Mouse (Mus musculus) heart, adult 8-10 months (tissue): Measurements from ENCODE around the gene Tmem104. TPM values are rescaled to one million over a fixed set of nuclear protein-coding genes. Genes with fewer than 3 reads are reported as not detected.

Experiments
- DNase-seq: peaks from one replicate; pipeline ENCODE4 v3.0.0; 2022; ENCODE audit warnings: low spot score
- total RNA-seq, 4 experiments: library from RNA; stranded (reverse); gene quantifications; 2 replicates each; pipeline ENCODE4 v1.2.4; 2022

Tmem104 gene
- total RNA-seq, 4 experiments from 2014 or later, result 8.7 to 10.9 (median 9.1) TPM

DNA sequence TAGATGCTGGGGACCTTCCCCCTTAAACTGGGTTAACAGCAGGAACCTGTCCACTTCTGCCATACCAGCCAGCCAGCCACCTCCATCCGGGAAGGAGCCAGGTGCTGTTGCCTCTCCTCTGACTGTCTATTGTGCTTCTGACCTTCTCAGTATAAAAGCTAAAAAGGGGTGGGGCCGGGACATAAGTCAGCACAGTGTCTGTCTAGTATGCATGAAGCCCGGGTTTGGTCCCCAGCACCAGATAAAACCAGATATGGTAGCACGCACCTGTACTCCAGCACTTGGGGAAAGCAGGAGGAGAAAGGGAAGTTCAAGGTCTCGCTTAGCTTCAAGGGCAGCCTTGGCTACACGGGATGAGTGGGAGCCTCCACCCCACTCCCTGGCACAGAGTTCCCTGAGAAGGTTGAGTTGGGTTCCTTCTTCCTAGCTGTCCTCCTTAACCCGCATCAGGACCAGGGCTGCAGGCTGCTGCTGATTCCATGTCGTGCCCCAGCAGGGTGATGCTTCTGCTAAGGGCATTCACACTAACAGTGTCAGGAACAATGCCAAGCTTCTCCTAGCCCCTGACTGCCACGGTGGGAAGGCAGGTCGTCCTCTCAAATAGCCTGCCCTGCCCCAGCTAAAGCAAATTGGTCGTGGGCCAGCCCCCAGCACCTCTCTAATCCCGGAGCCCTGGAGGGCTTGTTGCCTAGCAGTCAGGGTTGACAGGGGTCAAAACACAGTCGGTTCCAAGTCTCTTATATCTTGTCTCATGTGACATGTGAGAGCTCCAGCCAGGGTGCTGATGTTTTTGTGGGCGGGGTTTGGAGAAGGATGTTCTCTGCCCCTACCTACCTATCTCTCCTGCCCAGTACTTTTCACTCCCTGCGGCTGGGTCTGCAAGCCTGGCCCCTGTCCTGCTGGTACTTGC, 42.0 kb downstream of the Tmem104 start:
- peak; percentile 29 for DNase-seq

DNA sequence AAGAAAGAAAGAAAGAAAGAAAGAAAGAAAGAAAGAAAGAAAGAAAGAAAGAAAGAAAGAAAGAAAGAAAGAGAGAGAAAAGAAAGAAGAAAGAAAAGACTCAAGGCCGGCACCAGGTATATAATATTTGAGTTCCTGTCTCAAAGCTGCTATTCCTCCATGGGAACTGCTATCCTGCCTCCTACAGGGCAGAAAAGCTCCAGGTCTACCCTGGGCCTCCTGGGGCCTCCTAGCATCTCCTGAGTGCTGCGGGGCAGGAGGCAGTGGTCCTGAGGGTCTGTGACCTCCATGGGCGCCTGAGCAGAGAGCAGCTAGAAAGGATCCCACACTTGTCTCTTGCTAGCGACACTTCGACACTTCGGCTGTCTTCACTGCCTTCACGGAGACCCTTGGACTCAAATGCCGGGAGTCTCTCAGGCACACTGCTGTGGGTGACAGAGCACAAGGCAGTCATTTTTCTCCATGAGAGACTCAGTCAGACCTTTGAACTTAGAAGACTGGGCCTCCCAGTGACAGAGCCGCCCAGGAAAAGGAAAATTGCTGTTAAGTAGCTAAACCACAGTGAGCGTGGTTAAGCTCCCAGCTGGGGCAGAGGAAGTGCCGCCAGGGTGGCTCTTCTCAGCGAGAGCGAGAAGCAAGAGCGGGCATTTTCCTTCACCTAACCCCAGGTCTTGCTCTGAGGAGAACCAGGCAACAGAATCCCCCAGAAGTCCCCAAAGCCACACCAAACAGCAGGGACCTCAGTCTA, 44.1 kb downstream of the Tmem104 start:
- DNase-seq, result no peak

GRCm38 (mm10) chr11:115231924-115232323, 44.6 kb downstream of the Tmem104 start:
- no peak for DNase-seq

DNA sequence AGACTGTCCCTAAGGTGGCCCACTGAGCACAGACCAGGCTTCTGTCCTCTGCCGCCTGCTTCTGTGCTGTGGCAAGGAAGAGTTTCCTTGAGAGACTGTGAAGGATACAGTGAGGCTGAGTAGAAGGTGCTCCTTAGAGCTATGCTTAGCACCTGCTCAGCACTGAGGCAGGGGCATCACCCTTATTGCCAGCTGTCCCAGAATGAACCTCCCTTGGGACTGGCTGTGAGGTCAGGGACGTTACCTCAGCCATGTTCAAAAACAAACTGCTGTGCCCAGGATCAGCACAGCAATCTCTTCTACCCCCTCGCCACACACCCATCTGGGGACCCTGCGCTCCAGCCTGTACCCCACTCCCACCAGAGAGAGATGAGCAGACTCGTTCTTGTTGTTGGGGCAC, 45.6 kb downstream of the Tmem104 start:
- DNase-seq, result no peak

- no peak for DNase-seq
Observed at GRCm38 (mm10) chr11:115233526-115234290, 46.4 kb downstream of the Tmem104 start.

DNA sequence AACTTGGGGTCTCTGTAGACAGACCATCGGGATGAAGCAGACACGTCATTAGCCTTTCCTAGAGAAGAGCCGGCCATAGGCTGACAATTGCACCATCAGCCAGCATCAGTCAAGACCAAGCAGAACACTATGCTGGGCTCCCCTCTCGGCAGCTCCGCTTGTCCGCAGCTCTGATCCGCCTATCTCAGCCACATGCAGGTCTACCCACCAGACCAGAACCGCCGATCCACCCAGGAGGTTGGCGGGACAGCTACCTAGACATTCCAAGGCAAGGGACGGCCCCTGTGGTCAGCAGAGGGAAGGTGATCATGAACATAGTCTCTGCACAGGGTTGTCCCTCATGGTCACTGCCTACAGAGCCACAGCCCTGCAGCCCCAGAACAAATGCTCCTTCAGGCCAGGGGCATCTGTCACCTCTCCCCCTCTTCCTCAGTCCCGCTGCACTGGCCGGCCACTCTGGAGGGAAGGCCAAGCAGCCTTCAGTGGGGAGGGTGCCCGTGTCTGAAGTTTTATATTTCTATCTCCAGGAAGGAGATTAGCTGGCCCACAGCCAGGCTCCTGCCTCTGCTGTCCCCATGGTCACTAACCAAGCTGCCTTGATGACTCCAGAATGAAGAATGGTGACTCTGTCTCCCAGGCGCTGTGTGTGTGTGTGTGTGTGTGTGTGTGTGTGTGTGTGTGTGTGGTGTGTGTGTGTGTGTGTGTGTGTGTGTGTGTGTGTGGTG, 47.2 kb downstream of the Tmem104 start:
- no peak for DNase-seq

GRCm38 (mm10) chr11:115236570-115236969, 49.3 kb downstream of the Tmem104 start:
- DNase-seq, result no peak

DNA sequence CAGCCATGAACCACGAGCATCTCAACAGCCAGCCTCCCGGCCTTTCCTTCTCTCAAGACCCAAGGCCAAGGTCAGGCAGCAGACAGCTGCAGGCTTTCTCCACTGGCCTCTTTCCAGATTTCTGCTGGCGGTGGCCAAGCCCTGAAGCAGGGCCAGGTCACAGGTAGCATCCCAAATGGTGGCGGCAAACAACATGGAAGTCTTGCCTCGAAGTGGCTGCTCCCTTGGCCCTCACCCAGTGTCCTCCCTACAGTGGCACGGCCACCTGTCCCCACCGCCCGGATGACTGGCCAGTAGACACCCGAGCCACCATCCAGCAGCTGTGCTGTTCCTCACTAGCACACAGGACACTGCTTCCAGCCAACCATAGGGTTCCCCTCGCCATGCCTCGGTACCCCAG, 54.1 kb downstream of the Tmem104 start:
- no peak for DNase-seq

DNA sequence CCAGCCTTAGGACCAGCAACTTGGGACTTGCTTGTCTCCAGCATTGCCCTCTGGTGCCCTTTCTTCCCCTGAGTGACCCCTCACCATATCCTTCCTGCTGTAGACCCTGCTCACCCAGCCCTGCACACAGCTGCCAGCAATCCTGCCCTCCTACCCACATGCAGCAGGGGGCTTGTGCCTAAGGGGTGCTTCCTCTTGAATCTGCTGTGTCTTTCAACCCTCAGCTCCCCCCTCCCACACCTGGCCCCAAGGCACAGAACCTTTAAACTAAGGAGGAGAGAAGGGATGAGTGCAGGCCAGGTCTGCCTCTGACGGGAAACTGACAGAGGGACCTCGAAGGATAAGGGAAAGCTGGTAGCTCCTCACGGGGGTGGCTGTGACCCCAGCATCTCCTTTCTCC, 55.5 kb downstream of the Tmem104 start:
- no peak for DNase-seq

- no peak for DNase-seq
Observed at GRCm38 (mm10) chr11:115243783-115244182, 56.5 kb downstream of the Tmem104 start.

- no peak for DNase-seq
Observed at GRCm38 (mm10) chr11:115244840-115245239, 57.6 kb downstream of the Tmem104 start.

DNA sequence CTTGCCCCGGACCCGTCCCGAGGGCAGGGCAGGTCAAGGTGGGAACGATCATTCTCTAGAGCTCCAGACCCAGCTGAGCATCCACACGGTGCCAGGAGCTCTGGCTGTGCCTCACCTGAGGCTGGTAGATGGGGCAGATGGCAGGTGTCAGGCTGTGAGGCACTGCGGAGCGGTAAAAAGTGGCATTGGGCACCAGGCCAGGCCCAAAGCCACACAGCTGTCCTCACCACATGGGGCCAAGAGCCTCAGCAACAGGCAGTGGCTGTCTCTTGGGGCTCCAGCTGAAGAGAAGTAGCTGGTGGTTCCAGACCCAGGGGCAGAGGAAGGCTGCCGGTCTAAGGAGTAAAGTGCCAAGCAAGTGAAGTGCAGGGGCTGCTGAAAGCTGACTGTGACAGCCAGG, 59.1 kb downstream of the Tmem104 start:
- no peak for DNase-seq

GRCm38 (mm10) chr11:115247240-115247639, 60.0 kb downstream of the Tmem104 start:
- no peak for DNase-seq

DNA sequence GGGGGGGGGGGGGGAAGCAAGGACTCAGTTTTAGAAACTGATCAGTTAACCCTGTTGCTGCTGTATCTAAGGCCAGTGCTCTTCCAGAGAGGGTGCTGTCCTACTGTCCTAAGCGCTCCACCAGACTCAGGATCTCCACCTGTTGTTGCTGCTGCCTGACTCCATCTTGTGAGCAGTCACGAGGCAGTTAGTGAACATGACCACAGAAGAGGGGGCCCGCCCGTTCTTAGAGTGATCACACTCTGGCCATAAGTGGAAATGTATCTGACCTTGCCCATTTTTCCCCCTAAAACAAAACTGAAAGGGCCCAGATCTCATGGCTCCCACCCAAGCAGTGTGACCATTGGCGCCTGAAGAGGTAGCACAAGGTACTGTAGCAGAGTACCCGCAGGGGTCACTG, 60.7 kb downstream of the Tmem104 start:
- no peak for DNase-seq

GRCm38 (mm10) chr11:115249721-115250404, 62.6 kb downstream of the Tmem104 start:
- DNase-seq, result no peak

DNA sequence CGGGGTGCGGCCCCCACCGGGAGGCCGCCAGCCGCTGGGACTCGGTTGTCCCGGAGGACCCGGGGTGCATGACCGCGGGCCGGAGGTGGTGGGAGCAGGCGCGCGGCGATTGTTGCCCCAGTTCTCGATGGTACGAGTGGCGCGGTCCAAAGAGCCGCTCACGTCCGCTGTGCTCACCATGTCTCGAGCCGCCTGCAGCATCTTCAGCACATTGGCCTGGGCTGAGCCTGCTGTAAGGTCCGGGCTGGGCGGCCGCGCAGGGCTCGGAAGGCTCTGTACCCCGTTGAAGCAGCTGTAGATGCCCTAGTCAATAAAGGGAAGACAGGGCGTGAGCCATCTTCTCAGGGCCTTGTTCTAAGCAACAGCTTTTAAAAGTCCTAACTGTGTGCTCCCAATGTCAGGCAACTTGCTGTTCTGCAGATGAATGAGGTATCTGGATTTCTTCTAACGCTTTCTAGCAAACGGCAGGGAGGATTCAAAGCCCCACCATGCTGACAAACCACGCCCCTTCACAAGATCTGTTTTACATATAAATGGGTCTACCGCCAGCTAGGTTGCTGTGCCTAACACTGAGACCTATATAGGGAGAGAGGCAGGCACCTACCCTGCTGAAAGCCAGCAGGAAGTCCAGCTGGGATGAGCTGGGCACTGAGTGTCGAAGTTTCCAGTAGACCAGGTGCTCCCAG, 63.3 kb downstream of the Tmem104 start:
- no peak for DNase-seq

GRCm38 (mm10) chr11:115251258-115251657, 64.0 kb downstream of the Tmem104 start:
- no peak for DNase-seq

DNA sequence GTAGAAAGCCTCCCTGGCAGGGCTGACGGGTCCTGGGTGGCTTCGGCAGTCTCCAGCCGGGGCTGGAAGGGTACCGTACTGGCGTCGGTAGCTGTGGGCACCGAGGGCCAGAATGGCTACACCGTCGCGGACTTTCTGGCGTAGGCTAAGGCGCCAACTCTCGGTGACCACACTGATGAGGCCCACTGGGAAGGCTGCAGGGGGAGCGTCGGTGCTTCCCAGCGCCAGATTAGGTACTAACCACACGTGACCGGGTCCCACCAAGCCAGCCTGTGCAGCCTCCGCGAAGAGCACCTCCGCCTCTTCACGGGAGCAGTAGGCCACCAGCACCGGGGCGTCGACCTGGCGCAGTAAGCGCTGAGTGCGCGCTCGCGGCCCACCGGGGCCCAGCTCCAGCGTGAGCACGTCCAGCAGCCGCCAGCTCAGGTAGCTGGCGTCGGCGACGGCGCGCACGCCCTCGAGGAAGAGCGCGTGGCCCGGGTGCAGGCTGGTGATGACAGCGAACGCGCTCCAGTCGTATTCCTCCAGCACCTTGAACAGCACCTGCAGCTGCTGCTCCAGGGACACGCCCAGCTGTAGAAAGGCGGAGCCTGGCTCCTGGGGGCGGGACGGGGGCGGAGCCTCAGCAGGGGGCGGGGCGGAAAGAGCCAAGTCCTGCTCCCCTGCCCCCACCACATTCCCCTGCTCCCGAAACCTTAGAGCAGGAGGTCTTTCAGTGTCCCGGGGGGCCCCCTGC, 70.7 kb downstream of the Tmem104 start:
- no peak for DNase-seq

GRCm38 (mm10) chr11:115259134-115259533, 71.8 kb downstream of the Tmem104 start:
- DNase-seq, result no peak
